Mouse (Mus musculus) megakaryocyte, embryonic 14.5 days (primary cell): Measurements from ENCODE around the gene Lrrc28. TPM values are rescaled to one million over a fixed set of nuclear protein-coding genes. Genes with fewer than 3 reads are reported as not detected.

Experiments used
- H3K27me3 ChIP-seq: replicated peaks from 2 replicates; pipeline ENCODE3; 2012; ENCODE audit warnings: inconsistent platforms
- H3K36me3 ChIP-seq: replicated peaks from 2 replicates; pipeline ENCODE3; 2012; ENCODE audit warnings: low read length, inconsistent platforms, mixed read lengths
- H3K4me1 ChIP-seq: 2 replicates; pipeline ENCODE4 v1.6.1; 2012; ENCODE audit warnings: inconsistent platforms
- H3K4me3 ChIP-seq: replicated peaks from 2 replicates; pipeline ENCODE3; 2012; ENCODE audit warnings: moderate library complexity, mild to moderate bottlenecking, inconsistent platforms
- H3K9me3 ChIP-seq: 2 replicates; pipeline ENCODE4 v1.6.1; 2012; ENCODE audit warnings: inconsistent platforms
- FLI1 ChIP-seq: IDR thresholded peaks from 2 replicates; pipeline ENCODE4 v1.6.1; 2012; ENCODE audit warnings: low read length, inconsistent platforms, mixed read lengths
- GATA1 ChIP-seq: IDR thresholded peaks from 3 replicates; pipeline ENCODE4 v1.6.1; 2012; ENCODE audit warnings: mixed read lengths, low read length, inconsistent platforms, borderline replicate concordance
- polyA plus RNA-seq: library from polyadenylated mRNA; stranded (reverse); fragments of >175 nt; gene quantifications from 2 replicates; pipeline ENCODE4 v1.2.3, GENCODE M21; 2012; ENCODE audit warnings: low replicate concordance; ENCODE audit not compliant: insufficient read depth

Gene Lrrc28
- polyA plus RNA-seq, 1 experiment, result 12.3 TPM

- H3K9me3 ChIP-seq, result peaks cover 3% of the 10 kb centered on the region; the same call in 1 of the 2 replicates
- H3K4me3 ChIP-seq, result no peak overlapping the region
- peaks cover 21% of the 10 kb centered on the region for H3K36me3 ChIP-seq
- peaks cover 28% of the 10 kb centered on the region for H3K4me1 ChIP-seq
- no peaks in the 10 kb centered on the region for H3K27me3 ChIP-seq
- no peak for TF ChIP-seq GATA1
- TF ChIP-seq FLI1, result no peak
Observed at GRCm38 (mm10) chr7:67629681-67630080, 15.4 kb downstream of the Lrrc28 start.

- no peak overlapping the region for H3K4me3 ChIP-seq
- H3K36me3 ChIP-seq, result peaks cover 12% of the 10 kb centered on the region
- no peak for TF ChIP-seq FLI1
- no peak for TF ChIP-seq GATA1
- H3K27me3 ChIP-seq, result no peaks in the 10 kb centered on the region
- H3K9me3 ChIP-seq, result no peaks in the 10 kb centered on the region
- H3K4me1 ChIP-seq, result peaks cover 37% of the 10 kb centered on the region
Observed at GRCm38 (mm10) chr7:67626671-67627070, 18.4 kb downstream of the Lrrc28 start.

- H3K27me3 ChIP-seq, result no peaks in the 10 kb centered on the region
- H3K4me1 ChIP-seq, result peaks cover 55% of the 10 kb centered on the region
- peaks cover 14% of the 10 kb centered on the region for H3K36me3 ChIP-seq
- H3K4me3 ChIP-seq, result no peak overlapping the region
- no peak for TF ChIP-seq FLI1
- H3K9me3 ChIP-seq, result no peaks in the 10 kb centered on the region
Observed at GRCm38 (mm10) chr7:67622151-67622550, 22.9 kb downstream of the Lrrc28 start.

- Histone ChIP-seq H3K9me3 (no peaks in the 10 kb centered on the region), H3K4me3 (no peak overlapping the region), H3K4me1 (peaks cover 74% of the 10 kb centered on the region), H3K36me3 (peaks cover 17% of the 10 kb centered on the region), H3K27me3 (no peaks in the 10 kb centered on the region)
- TF ChIP-seq FLI1 (no peak), GATA1 (no peak)
Observed at GRCm38 (mm10) chr7:67619836-67620235, 25.2 kb downstream of the Lrrc28 start.

GRCm38 (mm10) chr7:67618316-67618715, 26.8 kb downstream of the Lrrc28 start:
- TF ChIP-seq GATA1, result no peak
- TF ChIP-seq FLI1, result no peak
- Histone ChIP-seq H3K9me3 (no peaks in the 10 kb centered on the region), H3K27me3 (no peaks in the 10 kb centered on the region), H3K4me3 (no peak overlapping the region), H3K4me1 (peaks cover 77% of the 10 kb centered on the region), H3K36me3 (peaks cover 21% of the 10 kb centered on the region)

- Histone ChIP-seq H3K4me3 (no peak overlapping the region), H3K36me3 (peaks cover 22% of the 10 kb centered on the region), H3K9me3 (no peaks in the 10 kb centered on the region), H3K4me1 (peaks cover 80% of the 10 kb centered on the region), H3K27me3 (no peaks in the 10 kb centered on the region)
- no peak for TF ChIP-seq GATA1
- no peak for TF ChIP-seq FLI1
Observed at GRCm38 (mm10) chr7:67617646-67618045, 27.4 kb downstream of the Lrrc28 start.

- Histone ChIP-seq H3K27me3 (no peaks in the 10 kb centered on the region), H3K36me3 (peaks cover 26% of the 10 kb centered on the region), H3K4me1 (peaks cover 77% of the 10 kb centered on the region), H3K9me3 (no peaks in the 10 kb centered on the region), H3K4me3 (no peak overlapping the region)
- no peak for TF ChIP-seq GATA1
- no peak for TF ChIP-seq FLI1
Observed at GRCm38 (mm10) chr7:67616890-67617289, 28.2 kb downstream of the Lrrc28 start.

- Histone ChIP-seq H3K9me3 (no peaks in the 10 kb centered on the region), H3K4me3 (no peak overlapping the region)
Observed at GRCm38 (mm10) chr7:67614464-67614861, 30.6 kb downstream of the Lrrc28 start.

GRCm38 (mm10) chr7:67613795-67614463, 31.1 kb downstream of the Lrrc28 start:
- Histone ChIP-seq H3K27me3 (no peaks in the 10 kb centered on the region), H3K4me1 (peaks cover 55% of the 10 kb centered on the region), H3K4me3 (no peak overlapping the region), H3K9me3 (no peaks in the 10 kb centered on the region), H3K36me3 (peaks cover 38% of the 10 kb centered on the region)
- TF ChIP-seq FLI1 (no peak), GATA1 (no peak)

More at GRCm38 (mm10) chr7:67614464-67614861, 30.6 kb downstream of the Lrrc28 start:
- TF ChIP-seq GATA1 (no peak), FLI1 (no peak)
- no peaks in the 10 kb centered on the region for H3K27me3 ChIP-seq
- H3K36me3 ChIP-seq, result peaks cover 38% of the 10 kb centered on the region
- H3K4me1 ChIP-seq, result peaks cover 55% of the 10 kb centered on the region

- H3K9me3 ChIP-seq, result no peaks in the 10 kb centered on the region
- peaks cover 24% of the 10 kb centered on the region for H3K4me1 ChIP-seq
- no peaks in the 10 kb centered on the region for H3K27me3 ChIP-seq
- TF ChIP-seq GATA1, result no peak
- no peak for TF ChIP-seq FLI1
- H3K4me3 ChIP-seq, result no peak overlapping the region
- H3K36me3 ChIP-seq, result peaks cover 18% of the 10 kb centered on the region
Observed at GRCm38 (mm10) chr7:67608348-67609024, 36.6 kb downstream of the Lrrc28 start.
